Mouse (Mus musculus) liver, embryonic 11.5 days (tissue): Measurements from ENCODE around the gene Nars2. TPM values are rescaled to one million over a fixed set of nuclear protein-coding genes. Genes with fewer than 3 reads are reported as not detected.
"Not testable (repeated sequence)": the region's sequence is repeated elsewhere in the genome, so short reads cannot be mapped to it uniquely, and the experiment has no call there.

ENCODE experiments used
- ATAC-seq: fragments of 200-750 bp; cut with Nextera tagmentation; replicated peaks from 2 replicates; pipeline ENCODE4 v1.8.0; 2017; ENCODE audit warnings: moderate number of reproducible peaks, mild to moderate bottlenecking, moderate TSS enrichment, moderate library complexity; ENCODE audit not compliant: low FRiP score
- DNase-seq: peaks from one replicate; pipeline ENCODE4 v3.0.0-alpha.2; 2017; ENCODE audit warnings: low spot score
- H3K27ac ChIP-seq: fragments of 300-500 bp; sonication (generic); 2 replicates; pipeline ENCODE4 v1.5.1; 2014; ENCODE audit warnings: mild to moderate bottlenecking, low read depth, low read length, control low read depth
- H3K27me3 ChIP-seq: fragments of 300-500 bp; sonication (generic); replicated peaks from 2 replicates; pipeline ENCODE4 v1.6.1; 2014; ENCODE audit warnings: low read length, mixed read lengths; ENCODE audit not compliant: control insufficient read depth, insufficient read depth
- H3K36me3 ChIP-seq: fragments of 300-500 bp; sonication (generic); 2 replicates; pipeline ENCODE4 v1.6.1; 2014; ENCODE audit warnings: mild to moderate bottlenecking, low read length, moderate library complexity, mixed read lengths; ENCODE audit not compliant: control insufficient read depth, insufficient read depth
- H3K4me1 ChIP-seq: fragments of 300-500 bp; sonication (generic); replicated peaks from 2 replicates; pipeline ENCODE4 v1.6.1; 2014; ENCODE audit warnings: low read length, mixed read lengths; ENCODE audit not compliant: control insufficient read depth, insufficient read depth
- H3K4me2 ChIP-seq: fragments of 300-500 bp; sonication (generic); 2 replicates; pipeline ENCODE4 v1.6.1; 2014; ENCODE audit warnings: mild to moderate bottlenecking, control low read depth, moderate library complexity
- H3K4me3 ChIP-seq: fragments of 300-500 bp; sonication (generic); 2 replicates; pipeline ENCODE4 v1.5.1; 2014; ENCODE audit warnings: low read depth, low read length, control low read depth
- H3K9ac ChIP-seq: fragments of 300-500 bp; sonication (generic); 2 replicates; pipeline ENCODE4 v1.6.1; 2014; ENCODE audit warnings: low read depth, low read length, control low read depth
- H3K9me3 ChIP-seq: fragments of 300-500 bp; sonication (generic); 2 replicates; pipeline ENCODE4 v1.6.1; 2016; ENCODE audit warnings: low read length, inconsistent platforms, mixed read lengths; ENCODE audit not compliant: control insufficient read depth
- WGBS: fragments of 180-500 bp; shearing (Covaris S2); extraction: QIAGEN DNeasy Blood & Tissue Kit; methylation state at CpG from one replicate; pipeline ENCODE4 v1.1.7; 2014; 5-methylcytosine and 5-hydroxymethylcytosine counted together
- polyA plus RNA-seq: library from polyadenylated mRNA; unstranded; fragments of >200 nt; fragmentation: Nextera tagmentation; extraction: Ambion mirVana; gene quantifications from 2 replicates; pipeline ENCODE4 v1.2.1, GENCODE M21; 2014

Nars2 gene
- polyA plus RNA-seq, 1 experiment from 2014 or later, result 31.2 TPM

GRCm38 (mm10) chr7:96909856-96910255, 41.4 kb upstream of the Nars2 start:
- H3K27ac ChIP-seq, result no peak overlapping the region
- no peak overlapping the region for H3K4me3 ChIP-seq
- no peak overlapping the region for H3K9ac ChIP-seq
- no peak overlapping the region for H3K4me2 ChIP-seq
- DNase-seq, result no peak
- H3K4me1 ChIP-seq, result no peaks in the 10 kb centered on the region
- no peaks in the 10 kb centered on the region for H3K27me3 ChIP-seq
- WGBS, result 74% methylated on average over 5 of the region's 5 CpGs
- H3K9me3 ChIP-seq, result no peaks in the 10 kb centered on the region
- ATAC-seq, result no peak
- H3K36me3 ChIP-seq, result no peaks in the 10 kb centered on the region

GRCm38 (mm10) chr7:96910310-96910960, 40.9 kb upstream of the Nars2 start:
- DNase-seq, result no peak
- WGBS, result 70% methylated on average over 12 of the region's 12 CpGs
- no peaks in the 10 kb centered on the region for H3K27me3 ChIP-seq

DNA sequence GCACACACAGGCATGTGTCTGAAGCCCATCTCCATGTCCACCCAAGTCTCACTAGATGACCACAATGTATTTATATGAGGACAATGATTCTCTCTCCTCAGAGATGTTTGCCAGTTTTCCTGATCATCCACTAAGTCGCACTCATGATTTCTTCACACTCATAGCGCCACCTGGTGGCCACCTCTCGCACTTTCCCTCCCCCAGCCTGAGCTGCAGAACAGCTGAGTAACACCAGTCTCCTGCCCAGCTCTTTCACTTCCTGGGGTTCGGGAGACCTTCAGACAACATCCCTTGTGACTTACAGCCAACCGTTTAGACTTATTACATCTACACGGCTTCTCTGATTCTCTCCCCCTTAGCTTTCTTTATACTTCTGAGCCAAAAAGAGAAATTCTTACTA, 37.3 kb upstream of the Nars2 start:
- 8% methylated on average over 6 of the region's 6 CpGs for WGBS
- H3K4me2 ChIP-seq, result no peak overlapping the region
- H3K27me3 ChIP-seq, result no peaks in the 10 kb centered on the region
- H3K9me3 ChIP-seq, result no peaks in the 10 kb centered on the region
- no peak overlapping the region for H3K4me3 ChIP-seq
- no peaks in the 10 kb centered on the region for H3K4me1 ChIP-seq
- no peaks in the 10 kb centered on the region for H3K36me3 ChIP-seq
- H3K27ac ChIP-seq, result no peak overlapping the region
- DNase-seq (peak; percentile 82), ATAC-seq (no peak; the same call in 1 of the 2 replicates)
- H3K9ac ChIP-seq, result no peak overlapping the region

More at GRCm38 (mm10) chr7:96910310-96910960, 40.9 kb upstream of the Nars2 start:
- no peaks in the 10 kb centered on the region for H3K36me3 ChIP-seq
- no peak overlapping the region for H3K4me3 ChIP-seq
- no peaks in the 10 kb centered on the region for H3K9me3 ChIP-seq
- H3K4me1 ChIP-seq, result no peaks in the 10 kb centered on the region
- no peak overlapping the region for H3K9ac ChIP-seq
- no peak overlapping the region for H3K4me2 ChIP-seq
- ATAC-seq, result no peak
- H3K27ac ChIP-seq, result no peak overlapping the region

DNA sequence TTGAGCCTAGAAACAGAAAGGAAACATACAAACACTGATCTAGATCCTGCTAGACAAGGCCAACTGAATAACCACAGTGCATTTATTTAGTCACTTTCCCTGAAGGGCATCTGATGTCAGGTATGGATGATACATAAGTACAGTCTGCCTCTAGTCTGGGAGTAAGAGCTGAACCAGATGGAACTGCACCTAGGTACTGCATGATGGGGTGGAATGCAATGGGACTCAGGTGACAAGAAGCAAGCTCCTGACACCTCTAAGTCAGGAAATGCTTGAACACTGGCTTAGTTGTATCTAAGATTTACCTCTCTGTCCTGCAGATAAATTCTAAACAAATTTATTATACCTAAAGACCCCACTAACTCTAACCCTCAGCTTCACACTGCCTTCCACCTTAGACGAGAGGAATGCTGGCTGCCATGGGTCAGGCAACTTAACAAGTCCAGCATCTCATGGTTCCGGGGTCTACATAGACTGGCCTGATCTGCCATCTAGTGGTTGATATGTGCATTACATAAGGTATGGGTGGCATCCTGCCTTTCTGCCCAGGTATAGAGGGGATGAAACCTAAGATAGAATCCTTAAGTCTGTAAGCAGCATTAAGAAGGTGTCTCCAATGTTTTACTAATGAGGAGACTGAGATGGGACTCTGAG, 35.7 kb upstream of the Nars2 start:
- Histone ChIP-seq H3K27me3 (no peaks in the 10 kb centered on the region), H3K9me3 (no peaks in the 10 kb centered on the region), H3K4me3 (no peak overlapping the region), H3K4me2 (no peak overlapping the region), H3K36me3 (no peaks in the 10 kb centered on the region), H3K27ac (no peak overlapping the region), H3K4me1 (no peaks in the 10 kb centered on the region), H3K9ac (no peak overlapping the region)
- WGBS, result 0% methylated on average over 2 of the region's 2 CpGs
- no peak for DNase-seq
- ATAC-seq, result peak; percentile 45

GRCm38 (mm10) chr7:96920447-96921095, 30.7 kb upstream of the Nars2 start:
- ATAC-seq (no peak), DNase-seq (no peak)
- H3K27me3 ChIP-seq, result no peaks in the 10 kb centered on the region; the same call in 1 of the 2 replicates
- no peaks in the 10 kb centered on the region for H3K4me1 ChIP-seq
- H3K27ac ChIP-seq, result no peak overlapping the region
- no peaks in the 10 kb centered on the region for H3K9me3 ChIP-seq
- no peak overlapping the region for H3K4me3 ChIP-seq
- H3K4me2 ChIP-seq, result no peak overlapping the region
- H3K9ac ChIP-seq, result no peak overlapping the region
- 73% methylated on average over 7 of the region's 7 CpGs for WGBS
- H3K36me3 ChIP-seq, result no peaks in the 10 kb centered on the region

- ATAC-seq (no peak), DNase-seq (no peak)
- Histone ChIP-seq H3K27me3 (no peaks in the 10 kb centered on the region; the same call in 1 of the 2 replicates), H3K4me1 (no peaks in the 10 kb centered on the region), H3K4me3 (no peak overlapping the region), H3K27ac (no peak overlapping the region), H3K9ac (no peak overlapping the region), H3K9me3 (no peaks in the 10 kb centered on the region), H3K4me2 (no peak overlapping the region), H3K36me3 (no peaks in the 10 kb centered on the region)
- 80% methylated on average over 2 of the region's 2 CpGs for WGBS
Observed at GRCm38 (mm10) chr7:96922927-96923326, 28.4 kb upstream of the Nars2 start.

GRCm38 (mm10) chr7:96943715-96944377, 7.5 kb upstream of the Nars2 start:
- ATAC-seq, result no peak
- no peaks in the 10 kb centered on the region for H3K4me1 ChIP-seq
- no peaks in the 10 kb centered on the region for H3K27me3 ChIP-seq
- DNase-seq, result no peak
- no peak overlapping the region for H3K27ac ChIP-seq
- no peaks in the 10 kb centered on the region for H3K36me3 ChIP-seq
- 70% methylated on average over 5 of the region's 5 CpGs for WGBS
- no peak overlapping the region for H3K4me3 ChIP-seq
- H3K9me3 ChIP-seq, result no peaks in the 10 kb centered on the region
- H3K4me2 ChIP-seq, result no peak overlapping the region
- no peak overlapping the region for H3K9ac ChIP-seq

GRCm38 (mm10) chr7:96946501-96946900, 4.8 kb upstream of the Nars2 start:
- not testable (repeated sequence) for H3K4me3 ChIP-seq, H3K9me3 ChIP-seq, H3K27ac ChIP-seq, DNase-seq, H3K27me3 ChIP-seq, H3K9ac ChIP-seq, H3K4me2 ChIP-seq, ATAC-seq, H3K36me3 ChIP-seq, H3K4me1 ChIP-seq
- 52% methylated on average over 8 of the region's 8 CpGs for WGBS
